Mouse (Mus musculus) CD4-positive, CD25-positive, alpha-beta regulatory T cell, adult 2 months (primary cell): ENCODE results near the gene Casp2.

Source experiments
- DNase-seq: peaks from one replicate; pipeline ENCODE4 v3.0.0-alpha.2; 2012; ENCODE audit warnings: low read depth, low spot score

Casp2 gene

GRCm38 (mm10) chr6:42264626-42265312 lies at the start of gene Casp2:
TSS of gene Casp2 (plus strand) at chr6:42264985.
- DNase-seq = peak; percentile 99

- DNase-seq = no peak
Measured at GRCm38 (mm10) chr6:42215028-42215427, 49.8 kb upstream of the Casp2 start, which contains the start of gene Tas2r144. TSS of gene Tas2r144 (plus strand) at chr6:42215328.

- no peak for DNase-seq
Measured at GRCm38 (mm10) chr6:42222286-42222685, 42.5 kb upstream of the Casp2 start.

GRCm38 (mm10) chr6:42225046-42225445 lies 39.7 kb upstream of the Casp2 start:
- no peak for DNase-seq

- DNase-seq = peak; percentile 89
Measured at GRCm38 (mm10) chr6:42227240-42228101, 37.3 kb upstream of the Casp2 start.

GRCm38 (mm10) chr6:42229610-42230009 lies 35.2 kb upstream of the Casp2 start:
- no peak for DNase-seq

GRCm38 (mm10) chr6:42231191-42231590 lies 33.6 kb upstream of the Casp2 start:
- DNase-seq = no peak

- DNase-seq = no peak
Measured at GRCm38 (mm10) chr6:42237276-42237805, 27.4 kb upstream of the Casp2 start.

GRCm38 (mm10) chr6:42241311-42242045 lies 23.3 kb upstream of the Casp2 start:
- DNase-seq = no peak

GRCm38 (mm10) chr6:42245711-42246353 lies 19.0 kb upstream of the Casp2 start, which contains the start of gene Gstk1:
TSS of gene Gstk1 (plus strand) at chr6:42245935.
- DNase-seq = peak; percentile 94

- DNase-seq = peak; percentile 18
Measured at GRCm38 (mm10) chr6:42247173-42247572, 17.6 kb upstream of the Casp2 start.

- no peak for DNase-seq
Measured at GRCm38 (mm10) chr6:42247981-42248380, 16.8 kb upstream of the Casp2 start.

GRCm38 (mm10) chr6:42251791-42252190 lies 13.0 kb upstream of the Casp2 start:
- no peak for DNase-seq

- no peak for DNase-seq
Measured at GRCm38 (mm10) chr6:42253103-42253502, 11.7 kb upstream of the Casp2 start.

- DNase-seq = peak; percentile 84
Measured at GRCm38 (mm10) chr6:42257303-42257863, 7.4 kb upstream of the Casp2 start.

GRCm38 (mm10) chr6:42260430-42260829 lies 4.4 kb upstream of the Casp2 start:
- DNase-seq = no peak

GRCm38 (mm10) chr6:42261524-42262170 lies 3.1 kb upstream of the Casp2 start, which contains the start of gene Tmem139:
TSS of gene Tmem139 (plus strand) at chr6:42261970.
- DNase-seq = no peak

- DNase-seq = peak; percentile 57
Measured at GRCm38 (mm10) chr6:42265391-42266330, 876 bp downstream of the Casp2 start.

- no peak for DNase-seq
Measured at GRCm38 (mm10) chr6:42270817-42271216, 6.0 kb downstream of the Casp2 start.
